Mouse (Mus musculus) limb, embryonic 12.5 days (tissue): ENCODE data around the gene Ces3a. TPM values are rescaled to one million over a fixed set of nuclear protein-coding genes. Genes with fewer than 3 reads are reported as not detected.

Experiments used
- ATAC-seq: fragments of 200-750 bp; cut with Nextera tagmentation; 2 replicates; pipeline ENCODE4 v1.8.0; 2017; ENCODE audit warnings: low read depth, moderate TSS enrichment; ENCODE audit not compliant: insufficient number of reproducible peaks, insufficient read depth, low FRiP score, low TSS enrichment
- H3K27ac ChIP-seq: fragments of 300-500 bp; sonication (generic); 2 replicates; pipeline ENCODE4 v1.5.1; 2016; ENCODE audit warnings: mild to moderate bottlenecking, moderate library complexity
- H3K27me3 ChIP-seq: fragments of 300-500 bp; sonication (generic); 2 replicates; pipeline ENCODE4 v1.6.1; 2016; ENCODE audit warnings: mild to moderate bottlenecking, moderate library complexity
- H3K36me3 ChIP-seq: fragments of 300-500 bp; sonication (generic); 2 replicates; pipeline ENCODE4 v1.6.1; 2016; ENCODE audit warnings: mild to moderate bottlenecking, moderate library complexity
- H3K4me1 ChIP-seq: fragments of 300-500 bp; sonication (generic); replicated peaks from 2 replicates; pipeline ENCODE4 v1.6.1; 2016
- H3K4me2 ChIP-seq: fragments of 300-500 bp; sonication (generic); 2 replicates; pipeline ENCODE4 v1.6.1; 2016; ENCODE audit warnings: mild to moderate bottlenecking, moderate library complexity
- H3K4me3 ChIP-seq: fragments of 300-500 bp; sonication (generic); replicated peaks from 2 replicates; pipeline ENCODE4 v1.5.1; 2016; ENCODE audit warnings: mild to moderate bottlenecking
- H3K9ac ChIP-seq: fragments of 300-500 bp; sonication (generic); replicated peaks from 2 replicates; pipeline ENCODE4 v1.6.1; 2016; ENCODE audit warnings: mild to moderate bottlenecking, moderate library complexity
- H3K9me3 ChIP-seq: fragments of 300-500 bp; sonication (generic); 2 replicates; pipeline ENCODE4 v1.6.1; 2016; ENCODE audit warnings: mild to moderate bottlenecking, moderate library complexity
- WGBS: fragments of 180-500 bp; shearing (Covaris S2); methylation state at CpG from one replicate; pipeline ENCODE4 v1.1.7; 2016; 5-methylcytosine and 5-hydroxymethylcytosine counted together
- polyA plus RNA-seq: library from polyadenylated mRNA; unstranded; fragments of >200 nt; fragmentation: Nextera tagmentation; extraction: Ambion mirVana; gene quantifications from 2 replicates; pipeline ENCODE4 v1.2.1, GENCODE M21; 2016

Ces3a gene
- not detected in 2 replicates for polyA plus RNA-seq

DNA sequence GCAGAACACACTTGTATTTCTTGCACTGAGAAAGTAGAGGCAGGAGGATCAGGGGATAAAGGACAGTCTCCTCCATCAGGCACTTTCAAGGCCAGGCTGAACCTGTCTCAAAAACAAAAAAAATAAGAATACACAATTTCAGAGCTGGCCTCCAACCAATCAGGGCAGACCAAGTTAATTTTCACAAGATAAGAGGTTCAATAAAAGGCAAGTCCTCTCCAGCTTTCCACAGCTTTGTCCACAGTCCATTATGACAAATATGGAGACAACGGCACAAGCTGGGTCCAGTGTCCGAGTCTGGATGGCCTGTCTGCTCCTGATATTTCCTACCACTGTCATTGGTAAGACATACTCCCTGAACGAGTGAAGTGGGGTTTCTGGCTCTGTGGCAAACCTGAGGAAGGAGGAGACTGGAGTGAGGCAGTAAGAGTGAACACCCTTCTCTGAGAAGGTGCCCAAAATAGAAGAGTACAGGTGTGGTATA is at the start of gene Ces3a:
Gene Ces3a, plus strand, starts transcription at position 231 of the 484 bp plus-strand sequence.
- 78% methylated on average over 3 of the region's 3 CpGs for WGBS
- Histone ChIP-seq H3K27me3 (no peaks in the 10 kb centered on the region; the same call in 1 of the 2 replicates), H3K4me3 (no peak within 1 kb of the TSS), H3K27ac (no peak within 1 kb of the TSS), H3K36me3 (no peaks in the 10 kb centered on the region), H3K9ac (no peak within 1 kb of the TSS), H3K4me2 (no peak within 1 kb of the TSS), H3K4me1 (no peaks in the 10 kb centered on the region), H3K9me3 (no peaks in the 10 kb centered on the region)
- ATAC-seq: no peak

GRCm38 (mm10) chr8:104999183-104999582 is 49.2 kb upstream of the Ces3a start:
- no peak overlapping the region for H3K27ac ChIP-seq
- WGBS: 82% methylated on average over 6 of the region's 6 CpGs

DNA sequence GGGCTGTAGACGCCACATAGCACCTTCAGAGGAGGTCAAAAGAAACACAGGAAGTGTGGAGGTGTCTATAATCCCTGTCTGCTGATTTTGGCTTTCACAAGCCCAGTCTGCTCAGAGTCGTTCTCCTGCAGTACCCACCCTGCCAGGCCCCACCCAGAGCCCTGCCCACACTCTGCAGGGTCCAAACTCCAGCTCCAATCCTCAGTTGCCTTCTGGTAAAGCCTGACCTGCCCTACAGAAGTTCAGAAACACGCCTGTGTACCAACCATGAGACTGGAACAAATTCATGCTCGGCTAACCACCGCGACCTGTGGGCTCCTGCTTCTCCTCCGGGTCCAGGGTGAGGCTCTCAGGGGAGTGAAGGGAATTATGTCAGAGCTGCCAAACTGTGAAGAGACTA is 47.8 kb upstream of the Ces3a start, which contains the start of gene Ces2h:
Gene Ces2h, plus strand, starts transcription at position 268 of the 400 bp plus-strand sequence.
- WGBS: 83% methylated on average over 7 of the region's 7 CpGs
- Histone ChIP-seq H3K9ac (no peak within 1 kb of the TSS), H3K27ac (no peak within 1 kb of the TSS), H3K36me3 (no peaks in the 10 kb centered on the region), H3K4me2 (no peak within 1 kb of the TSS), H3K4me1 (no peaks in the 10 kb centered on the region), H3K9me3 (no peaks in the 10 kb centered on the region), H3K4me3 (no peak within 1 kb of the TSS), H3K27me3 (no peaks in the 10 kb centered on the region)
- no peak for ATAC-seq

More at GRCm38 (mm10) chr8:104999183-104999582, 49.2 kb upstream of the Ces3a start:
- H3K9me3 ChIP-seq: no peaks in the 10 kb centered on the region
- H3K4me3 ChIP-seq: no peak overlapping the region
- H3K9ac ChIP-seq: no peak overlapping the region
- H3K4me2 ChIP-seq: no peak overlapping the region
- H3K36me3 ChIP-seq: no peaks in the 10 kb centered on the region
- no peak for ATAC-seq
- H3K4me1 ChIP-seq: no peaks in the 10 kb centered on the region
- H3K27me3 ChIP-seq: no peaks in the 10 kb centered on the region

GRCm38 (mm10) chr8:105010000-105010399 is 38.4 kb upstream of the Ces3a start:
- Histone ChIP-seq H3K27me3 (no peaks in the 10 kb centered on the region), H3K4me3 (no peak overlapping the region), H3K9me3 (0 out of 2 replicates have a peak, but pooled peaks cover 4% of the 10 kb centered on the region), H3K4me2 (no peak overlapping the region), H3K9ac (no peak overlapping the region), H3K4me1 (no peaks in the 10 kb centered on the region), H3K36me3 (no peaks in the 10 kb centered on the region), H3K27ac (no peak overlapping the region)
- ATAC-seq: no peak
- 82% methylated on average over 2 of the region's 2 CpGs for WGBS

GRCm38 (mm10) chr8:105011136-105011535 is 37.3 kb upstream of the Ces3a start:
- no peaks in the 10 kb centered on the region for H3K4me1 ChIP-seq
- H3K9ac ChIP-seq: no peak overlapping the region
- H3K27ac ChIP-seq: no peak overlapping the region
- no peak overlapping the region for H3K4me3 ChIP-seq
- no peak overlapping the region for H3K4me2 ChIP-seq
- WGBS: 80% methylated on average over 12 of the region's 12 CpGs
- no peaks in the 10 kb centered on the region for H3K27me3 ChIP-seq
- H3K36me3 ChIP-seq: no peaks in the 10 kb centered on the region
- H3K9me3 ChIP-seq: 0 out of 2 replicates have a peak, but pooled peaks cover 4% of the 10 kb centered on the region
- ATAC-seq: no peak

GRCm38 (mm10) chr8:105014391-105014790 is 34.0 kb upstream of the Ces3a start:
- Histone ChIP-seq H3K36me3 (no peaks in the 10 kb centered on the region), H3K27ac (no peak overlapping the region), H3K4me1 (no peaks in the 10 kb centered on the region), H3K9me3 (0 out of 2 replicates have a peak, but pooled peaks cover 2% of the 10 kb centered on the region), H3K4me3 (no peak overlapping the region), H3K9ac (no peak overlapping the region), H3K4me2 (no peak overlapping the region), H3K27me3 (no peaks in the 10 kb centered on the region)
- 90% methylated on average over 5 of the region's 5 CpGs for WGBS
- no peak for ATAC-seq

- ATAC-seq: no peak
- Histone ChIP-seq H3K4me3 (no peak overlapping the region), H3K36me3 (no peaks in the 10 kb centered on the region)
Measured at GRCm38 (mm10) chr8:105021954-105022353, 26.4 kb upstream of the Ces3a start.

DNA sequence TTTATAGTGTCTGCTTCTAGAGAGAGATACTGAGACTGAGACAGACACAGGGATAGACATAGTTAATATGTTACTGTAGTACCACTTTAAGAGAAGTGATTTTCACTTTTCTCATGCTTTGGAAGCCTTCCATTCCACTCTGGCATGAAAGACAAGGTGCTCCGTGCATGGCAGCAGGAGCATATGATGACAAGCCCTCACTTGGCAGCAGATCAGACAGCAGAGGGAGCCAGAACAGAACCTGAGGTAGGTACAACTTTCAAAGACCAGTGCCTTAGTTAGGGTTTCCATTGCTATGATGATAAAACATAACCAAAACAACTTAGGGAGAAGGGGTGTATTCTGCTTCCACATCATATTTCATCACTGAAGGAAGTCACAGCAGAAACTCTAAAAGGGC is 25.3 kb upstream of the Ces3a start:
- ATAC-seq: no peak
- Histone ChIP-seq H3K36me3 (no peaks in the 10 kb centered on the region), H3K4me3 (no peak overlapping the region), H3K9ac (no peak overlapping the region), H3K27ac (no peak overlapping the region), H3K4me1 (no peaks in the 10 kb centered on the region), H3K4me2 (no peak overlapping the region), H3K9me3 (no peaks in the 10 kb centered on the region), H3K27me3 (no peaks in the 10 kb centered on the region)
- WGBS: 65% methylated on average over 1 of the region's 1 CpGs

More at GRCm38 (mm10) chr8:105021954-105022353, 26.4 kb upstream of the Ces3a start:
- WGBS: 83% methylated on average over 1 of the region's 1 CpGs
- Histone ChIP-seq H3K4me2 (no peak overlapping the region), H3K4me1 (no peaks in the 10 kb centered on the region), H3K27ac (no peak overlapping the region), H3K9ac (no peak overlapping the region), H3K9me3 (no peaks in the 10 kb centered on the region), H3K27me3 (no peaks in the 10 kb centered on the region)

DNA sequence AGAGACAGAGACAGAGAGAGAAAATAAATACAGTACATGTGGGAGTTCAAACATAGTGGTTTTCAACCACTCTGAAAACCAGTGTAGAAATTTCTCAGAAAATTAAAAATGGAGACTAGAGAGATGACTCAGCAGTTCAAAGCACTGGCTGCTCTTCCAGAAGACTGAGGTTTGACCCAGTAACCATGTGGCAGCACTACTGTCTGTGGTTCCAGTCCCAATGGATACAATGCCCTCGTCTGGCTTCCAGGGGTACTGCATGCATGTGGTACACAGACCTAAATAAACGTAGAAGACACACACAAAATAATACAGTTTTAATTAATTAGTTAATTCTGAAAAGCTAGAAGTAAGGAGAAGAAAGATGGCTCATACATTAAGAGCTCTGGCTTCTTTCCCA is 23.4 kb upstream of the Ces3a start:
- Histone ChIP-seq H3K27ac (no peak overlapping the region), H3K9ac (no peak overlapping the region), H3K36me3 (no peaks in the 10 kb centered on the region), H3K9me3 (no peaks in the 10 kb centered on the region), H3K4me3 (no peak overlapping the region), H3K27me3 (no peaks in the 10 kb centered on the region), H3K4me2 (no peak overlapping the region), H3K4me1 (no peaks in the 10 kb centered on the region)
- no peak for ATAC-seq
- 70% methylated on average over 2 of the region's 2 CpGs for whole genome bisulfite sequencing

- H3K9ac ChIP-seq: no peak overlapping the region
- no peaks in the 10 kb centered on the region for H3K9me3 ChIP-seq
- no peaks in the 10 kb centered on the region for H3K27me3 ChIP-seq
- H3K4me1 ChIP-seq: no peaks in the 10 kb centered on the region
- 35% methylated on average over 1 of the region's 1 CpGs for WGBS
- no peak overlapping the region for H3K27ac ChIP-seq
- ATAC-seq: no peak
- no peak overlapping the region for H3K4me3 ChIP-seq
- H3K36me3 ChIP-seq: no peaks in the 10 kb centered on the region
- H3K4me2 ChIP-seq: no peak overlapping the region
Measured at GRCm38 (mm10) chr8:105043510-105043909, 4.9 kb upstream of the Ces3a start.

DNA sequence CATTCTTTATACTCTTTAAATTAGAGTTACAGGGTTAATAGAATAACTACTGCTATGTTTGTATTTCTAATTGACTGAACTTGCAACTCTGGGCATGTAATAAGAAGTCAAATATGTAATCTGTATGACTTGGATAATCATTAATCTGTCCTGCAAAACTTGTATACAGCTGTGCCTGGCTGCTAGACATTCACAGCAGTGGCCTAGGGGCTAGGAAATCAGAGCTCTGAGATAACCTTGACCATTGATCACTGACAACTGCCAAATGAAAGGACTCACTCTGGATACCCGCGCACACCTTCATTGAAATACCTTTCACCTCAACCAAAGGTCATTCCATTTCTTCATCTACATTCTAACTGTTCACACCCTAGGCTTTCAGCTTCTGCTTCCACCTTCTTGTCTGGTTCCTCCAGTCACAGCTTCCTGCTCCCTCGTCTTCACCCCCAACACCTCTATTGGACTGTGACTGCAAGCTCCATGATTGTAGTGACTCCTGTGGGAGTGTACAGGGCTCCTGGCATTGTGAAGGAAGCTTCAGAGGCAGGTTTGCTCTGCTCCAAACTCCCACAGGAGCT is 2.5 kb upstream of the Ces3a start:
- H3K4me1 ChIP-seq: no peaks in the 10 kb centered on the region
- no peaks in the 10 kb centered on the region for H3K36me3 ChIP-seq
- H3K27me3 ChIP-seq: no peaks in the 10 kb centered on the region; the same call in 1 of the 2 replicates
- H3K4me2 ChIP-seq: no peak overlapping the region
- H3K4me3 ChIP-seq: no peak overlapping the region
- H3K27ac ChIP-seq: no peak overlapping the region
- H3K9ac ChIP-seq: no peak overlapping the region
- no peak for ATAC-seq
- WGBS: 89% methylated on average over 3 of the region's 3 CpGs
- no peaks in the 10 kb centered on the region for H3K9me3 ChIP-seq

DNA sequence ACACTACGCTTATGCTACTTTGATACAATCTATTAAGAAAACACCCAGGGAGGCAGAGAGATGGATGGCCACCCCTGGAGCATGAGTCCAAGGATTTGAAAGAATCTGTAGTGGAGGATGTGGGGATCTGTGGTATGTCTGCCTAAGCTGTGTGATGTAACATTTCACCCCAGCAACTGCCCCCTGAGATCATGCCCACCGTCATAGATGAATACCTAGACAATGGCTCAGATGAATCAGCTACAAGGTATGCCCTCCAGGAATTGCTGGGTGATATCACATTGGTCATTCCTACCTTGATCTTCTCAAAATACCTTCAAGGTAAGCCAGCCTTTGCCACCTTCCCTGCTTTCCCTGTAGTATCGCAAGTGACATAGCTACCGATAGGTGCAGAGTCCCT is 7.8 kb downstream of the Ces3a start:
- no peaks in the 10 kb centered on the region for H3K27me3 ChIP-seq
- ATAC-seq: no peak
- H3K9me3 ChIP-seq: no peaks in the 10 kb centered on the region
- H3K36me3 ChIP-seq: no peaks in the 10 kb centered on the region
- H3K4me1 ChIP-seq: no peaks in the 10 kb centered on the region
- 90% methylated on average over 4 of the region's 4 CpGs for WGBS
- no peak overlapping the region for H3K4me3 ChIP-seq
- H3K4me2 ChIP-seq: no peak overlapping the region
- no peak overlapping the region for H3K9ac ChIP-seq
- no peak overlapping the region for H3K27ac ChIP-seq
